Mouse (Mus musculus): ENCODE data around the gene Cel. TPM values are rescaled to one million over a fixed set of nuclear protein-coding genes. Genes with fewer than 3 reads are reported as not detected.

The Cel gene
- polyA plus RNA-seq, 1 experiment from 2014 or later: 0.07 TPM

DNA sequence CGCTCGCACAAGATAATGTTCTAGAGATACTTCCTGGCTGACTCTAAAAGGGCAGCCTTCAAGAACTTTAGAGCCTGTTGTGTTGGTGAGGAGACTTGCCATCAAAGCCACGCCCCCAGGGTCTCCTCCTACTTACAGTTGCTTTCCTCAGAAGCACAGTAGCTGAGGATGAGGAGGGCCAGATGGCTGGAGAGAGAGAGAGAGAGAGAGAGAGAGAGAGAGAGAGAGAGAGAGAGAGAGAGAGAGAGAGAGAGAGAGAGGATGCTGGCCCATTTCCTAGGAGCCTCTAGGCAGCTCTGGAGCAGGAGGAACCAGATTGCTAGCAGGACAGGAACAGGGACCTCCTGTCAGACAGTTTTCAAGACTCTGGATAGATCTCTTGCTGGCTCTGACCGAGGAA, 27.0 kb downstream of the Cel start:
- ATAC-seq (ENCODE audit: low FRiP score): no peak
- Histone ChIP-seq H3K36me3 (ENCODE audit: control insufficient read depth, insufficient read depth, low read length) (no peaks in the 10 kb centered on the region), H3K9me3 (ENCODE audit: control insufficient read depth, low read length) (no peaks in the 10 kb centered on the region), H3K27me3 (ENCODE audit: control insufficient read depth, insufficient read depth, low read length) (no peaks in the 10 kb centered on the region), H3K9ac (ENCODE audit: low read length) (no peak overlapping the region), H3K4me2 (no peak overlapping the region), H3K4me3 (ENCODE audit: low read depth, low read length) (no peak overlapping the region), H3K4me1 (ENCODE audit: control insufficient read depth, insufficient read depth, low read length) (peaks cover 66% of the 10 kb centered on the region), H3K27ac (ENCODE audit: low read depth, low read length) (no peak overlapping the region)
- 74% methylated on average over 4 of the region's 4 CpGs for WGBS
- DNase-seq (ENCODE audit: low spot score, missing footprints): no peak

DNA sequence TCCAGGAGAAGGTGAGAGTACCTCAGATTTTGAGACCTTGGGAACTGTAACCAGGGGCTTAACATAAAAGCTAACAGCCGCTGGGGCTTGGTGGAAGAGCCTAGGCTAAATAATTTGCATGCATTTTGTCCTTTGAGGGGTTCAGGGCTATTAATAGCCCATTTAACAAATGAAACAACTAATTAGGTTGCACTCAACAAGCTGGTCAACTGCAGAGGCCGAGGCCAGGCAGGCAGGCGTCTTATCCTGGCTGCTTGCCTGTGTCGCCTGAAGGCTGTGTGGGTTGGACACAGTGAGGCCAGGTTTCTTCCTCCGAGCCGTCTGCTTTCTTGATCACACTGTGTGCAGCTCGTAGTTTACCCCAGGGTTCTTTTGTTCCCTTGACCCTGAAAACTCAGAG, 27.6 kb downstream of the Cel start:
- H3K36me3 ChIP-seq (ENCODE audit: control insufficient read depth, insufficient read depth, low read length): no peaks in the 10 kb centered on the region
- no peak overlapping the region for H3K4me3 ChIP-seq (ENCODE audit: low read depth, low read length)
- ATAC-seq (ENCODE audit: low FRiP score) (no peak), DNase-seq (ENCODE audit: low spot score, missing footprints) (no peak)
- H3K27ac ChIP-seq (ENCODE audit: low read depth, low read length): no peak overlapping the region
- H3K4me1 ChIP-seq (ENCODE audit: control insufficient read depth, insufficient read depth, low read length): peaks cover 66% of the 10 kb centered on the region
- no peak overlapping the region for H3K4me2 ChIP-seq
- no peak overlapping the region for H3K9ac ChIP-seq (ENCODE audit: low read length)
- no peaks in the 10 kb centered on the region for H3K9me3 ChIP-seq (ENCODE audit: control insufficient read depth, low read length)
- WGBS: 59% methylated on average over 7 of the region's 7 CpGs
- H3K27me3 ChIP-seq (ENCODE audit: control insufficient read depth, insufficient read depth, low read length): no peaks in the 10 kb centered on the region

DNA sequence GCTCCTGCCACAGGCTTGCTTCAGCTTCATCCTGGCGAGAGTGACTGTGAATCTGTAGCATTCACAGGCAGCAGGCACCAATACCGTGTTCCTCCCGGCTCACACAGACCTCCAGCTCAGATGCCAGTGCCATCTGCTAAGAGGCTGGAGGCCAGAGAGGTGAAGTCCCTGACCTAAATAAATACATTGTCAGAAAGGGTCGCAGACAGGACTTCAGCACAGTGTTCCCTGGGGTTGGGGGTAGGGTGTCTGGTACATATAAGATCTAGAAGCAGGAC, 28.0 kb downstream of the Cel start:
- Histone ChIP-seq H3K27ac (ENCODE audit: low read depth, low read length) (peak overlapping the region; percentile 68), H3K9ac (ENCODE audit: low read length) (no peak overlapping the region)
- DNase-seq (ENCODE audit: low spot score, missing footprints): no peak

DNA sequence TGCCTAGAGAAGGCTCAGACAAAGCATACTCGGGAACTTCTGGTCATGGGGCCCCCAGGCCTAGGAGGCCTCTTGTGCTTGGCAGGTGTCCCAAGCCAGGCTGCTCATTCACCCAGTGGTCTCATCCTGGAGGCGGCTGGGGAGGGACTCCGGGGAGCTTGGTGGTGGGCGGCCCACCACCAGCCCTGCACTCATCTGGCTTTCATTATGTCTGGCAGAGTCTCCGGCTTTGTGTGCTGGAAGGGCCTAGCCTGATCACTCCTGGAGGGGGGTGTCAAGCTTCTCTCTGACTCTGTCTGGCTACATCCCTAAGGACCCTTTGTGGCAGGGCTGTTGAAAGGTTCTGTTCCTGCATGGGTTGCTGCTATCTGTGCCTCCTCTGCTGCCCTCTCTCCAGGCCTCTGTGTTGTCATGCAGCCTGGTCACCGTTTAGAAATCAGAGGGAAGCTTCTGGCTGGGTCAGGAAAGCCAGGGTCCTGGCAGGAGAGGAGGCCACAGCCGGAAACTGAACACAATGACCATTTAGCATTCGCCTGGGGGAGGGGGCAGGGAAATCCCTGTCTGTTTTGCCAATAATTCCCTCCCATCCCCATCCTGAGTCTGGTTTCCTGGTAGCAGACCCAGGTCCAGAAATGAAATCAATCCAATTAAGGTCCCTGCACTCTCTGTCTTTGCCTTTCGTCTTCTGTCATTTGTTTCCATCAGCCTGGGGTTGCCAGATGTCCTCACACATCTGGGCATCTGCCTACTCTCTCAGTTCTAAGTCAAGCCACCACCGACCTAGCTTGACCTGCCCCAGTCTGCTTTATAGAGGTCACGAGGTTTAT, 28.6 kb downstream of the Cel start:
- Histone ChIP-seq H3K9me3 (ENCODE audit: control insufficient read depth, low read length) (no peaks in the 10 kb centered on the region), H3K4me3 (ENCODE audit: low read depth, low read length) (no peak overlapping the region; the same call in 1 of the 2 replicates), H3K4me1 (ENCODE audit: control insufficient read depth, insufficient read depth, low read length) (peaks cover 67% of the 10 kb centered on the region), H3K9ac (ENCODE audit: low read length) (peak overlapping the region; percentile 61), H3K27ac (ENCODE audit: low read depth, low read length) (peak overlapping the region; percentile 68), H3K36me3 (ENCODE audit: control insufficient read depth, insufficient read depth, low read length) (no peaks in the 10 kb centered on the region), H3K4me2 (peak overlapping the region; percentile 80), H3K27me3 (ENCODE audit: control insufficient read depth, insufficient read depth, low read length) (no peaks in the 10 kb centered on the region)
- 31% methylated on average over 11 of the region's 11 CpGs for WGBS
- no peak for ATAC-seq (ENCODE audit: low FRiP score)
- no peak for DNase-seq (ENCODE audit: low spot score, missing footprints)

More for the DNA sequence above, 28.0 kb downstream of the Cel start:
- Histone ChIP-seq H3K36me3 (ENCODE audit: control insufficient read depth, insufficient read depth, low read length) (no peaks in the 10 kb centered on the region), H3K27me3 (ENCODE audit: control insufficient read depth, insufficient read depth, low read length) (no peaks in the 10 kb centered on the region), H3K4me2 (no peak overlapping the region), H3K4me3 (ENCODE audit: low read depth, low read length) (no peak overlapping the region), H3K4me1 (ENCODE audit: control insufficient read depth, insufficient read depth, low read length) (peaks cover 69% of the 10 kb centered on the region), H3K9me3 (ENCODE audit: control insufficient read depth, low read length) (no peaks in the 10 kb centered on the region)
- WGBS: 44% methylated on average over 4 of the region's 4 CpGs
- no peak for ATAC-seq (ENCODE audit: low FRiP score)

DNA sequence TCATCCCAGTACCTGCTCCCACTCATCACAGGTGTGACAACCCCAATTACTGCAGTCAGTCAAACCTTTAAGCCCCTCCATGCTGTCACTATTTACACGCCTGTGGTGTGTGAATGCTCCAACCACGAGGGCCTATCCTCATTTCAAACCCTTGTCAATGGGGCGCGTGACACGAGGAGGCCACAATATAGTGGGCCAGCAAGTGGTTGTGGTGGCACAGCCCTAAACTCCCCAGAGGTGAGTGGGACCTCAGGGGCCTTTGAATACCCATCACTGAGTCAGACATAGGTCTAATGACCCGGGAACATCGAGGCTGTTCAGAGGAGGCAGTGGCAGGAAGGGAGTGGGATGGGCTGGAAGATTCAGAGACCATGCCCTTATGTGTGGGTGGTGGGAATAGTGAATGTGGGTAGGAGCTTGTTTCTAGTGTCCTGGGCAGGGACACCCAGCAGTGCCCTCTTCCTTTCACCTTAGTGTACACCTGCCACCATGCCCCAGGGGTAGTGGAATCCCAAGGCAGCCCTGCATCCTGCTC, 29.2 kb downstream of the Cel start:
- WGBS: 63% methylated on average over 7 of the region's 7 CpGs
- Histone ChIP-seq H3K9me3 (ENCODE audit: control insufficient read depth, low read length) (no peaks in the 10 kb centered on the region), H3K4me2 (peak overlapping the region; percentile 80), H3K4me1 (ENCODE audit: control insufficient read depth, insufficient read depth, low read length) (peaks cover 63% of the 10 kb centered on the region), H3K9ac (ENCODE audit: low read length) (peak overlapping the region; percentile 61), H3K36me3 (ENCODE audit: control insufficient read depth, insufficient read depth, low read length) (no peaks in the 10 kb centered on the region), H3K27me3 (ENCODE audit: control insufficient read depth, insufficient read depth, low read length) (no peaks in the 10 kb centered on the region), H3K4me3 (ENCODE audit: low read depth, low read length) (peak overlapping the region; percentile 42), H3K27ac (ENCODE audit: low read depth, low read length) (peak overlapping the region; percentile 68)
- ATAC-seq (ENCODE audit: low FRiP score) (peak; percentile 7; the same call in 1 of the 2 replicates), DNase-seq (ENCODE audit: low spot score, missing footprints) (peak; percentile 88)

DNA sequence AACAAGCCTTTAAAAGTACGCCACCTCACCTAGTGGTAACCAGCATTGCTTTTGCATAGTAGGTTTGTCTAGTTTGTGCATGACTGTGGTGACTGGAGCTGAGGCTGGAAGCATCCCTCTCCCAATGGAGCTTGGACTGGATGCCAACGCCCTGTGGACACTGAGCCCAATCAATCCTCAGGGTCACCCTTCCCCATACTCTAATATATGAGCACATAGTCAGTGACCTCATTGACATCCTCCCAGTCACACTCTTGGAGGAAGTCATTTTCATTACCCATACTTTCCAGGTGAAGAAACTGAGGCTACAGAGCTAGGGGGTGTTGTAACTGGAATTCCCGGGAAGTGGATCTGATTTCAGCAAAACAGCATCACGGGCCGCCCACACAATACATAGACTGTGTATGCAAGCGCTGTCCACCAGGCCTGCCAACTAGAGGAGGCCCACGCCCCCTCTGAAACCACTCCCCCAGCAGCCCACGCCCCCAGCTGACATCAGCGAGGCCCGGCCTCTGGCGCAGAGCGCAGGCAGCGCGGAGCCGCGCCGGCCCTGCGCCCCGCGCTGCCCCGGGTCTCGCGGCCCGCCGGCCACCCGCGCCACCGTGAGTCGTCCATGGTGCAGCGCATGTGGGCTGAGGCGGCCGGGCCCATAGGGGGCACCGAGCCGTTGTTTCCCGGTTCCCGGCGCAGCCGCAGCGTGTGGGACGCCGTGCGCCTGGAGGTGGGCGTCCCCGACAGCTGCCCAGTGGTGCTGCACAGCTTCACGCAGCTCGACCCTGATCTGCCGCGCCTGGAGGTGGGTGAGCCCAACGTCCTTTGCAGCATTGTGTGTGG, 30.0 kb downstream of the Cel start:
- WGBS: 3% methylated on average over 48 of the region's 49 CpGs
- peaks cover 55% of the 10 kb centered on the region for H3K4me1 ChIP-seq (ENCODE audit: control insufficient read depth, insufficient read depth, low read length)

DNA sequence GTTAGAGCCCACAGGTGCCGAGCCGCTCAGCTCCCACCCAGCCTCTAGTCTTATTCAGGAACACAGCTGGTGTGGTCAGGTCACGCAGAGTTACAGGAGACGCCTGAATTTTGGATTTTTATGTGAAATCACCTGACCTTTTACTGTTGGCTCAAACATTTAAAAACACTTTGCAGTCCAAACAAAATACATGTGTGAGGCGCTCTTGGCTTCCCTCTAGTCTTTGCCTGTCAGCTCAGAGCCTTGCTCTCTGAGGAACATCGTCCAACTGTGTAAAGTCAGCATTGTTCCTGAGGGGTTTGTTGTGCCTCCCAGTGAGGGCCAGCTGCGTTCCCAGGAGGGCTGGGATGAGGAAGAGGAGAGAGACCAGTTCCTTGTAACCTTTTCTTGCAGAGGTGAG, 32.9 kb downstream of the Cel start:
- H3K9me3 ChIP-seq (ENCODE audit: control insufficient read depth, low read length): no peaks in the 10 kb centered on the region
- no peaks in the 10 kb centered on the region for H3K36me3 ChIP-seq (ENCODE audit: control insufficient read depth, insufficient read depth, low read length)
- 66% methylated on average over 7 of the region's 7 CpGs for WGBS
- no peak overlapping the region for H3K4me2 ChIP-seq
- no peak overlapping the region for H3K4me3 ChIP-seq (ENCODE audit: low read depth, low read length)
- H3K9ac ChIP-seq (ENCODE audit: low read length): no peak overlapping the region
- ATAC-seq (ENCODE audit: low FRiP score) (no peak), DNase-seq (ENCODE audit: low spot score, missing footprints) (no peak)
- H3K4me1 ChIP-seq (ENCODE audit: control insufficient read depth, insufficient read depth, low read length): peaks cover 56% of the 10 kb centered on the region
- H3K27ac ChIP-seq (ENCODE audit: low read depth, low read length): no peak overlapping the region
- no peaks in the 10 kb centered on the region for H3K27me3 ChIP-seq (ENCODE audit: control insufficient read depth, insufficient read depth, low read length)

More for the DNA sequence above, 30.0 kb downstream of the Cel start:
- no peaks in the 10 kb centered on the region for H3K9me3 ChIP-seq (ENCODE audit: control insufficient read depth, low read length)
- H3K36me3 ChIP-seq (ENCODE audit: control insufficient read depth, insufficient read depth, low read length): no peaks in the 10 kb centered on the region
- H3K27ac ChIP-seq (ENCODE audit: low read depth, low read length): no peak overlapping the region
- peak overlapping the region; percentile 80 for H3K4me2 ChIP-seq
- DNase-seq (ENCODE audit: low spot score, missing footprints) (peak; percentile 96), ATAC-seq (ENCODE audit: low FRiP score) (peak; percentile 91)
- peak overlapping the region; percentile 61 for H3K9ac ChIP-seq (ENCODE audit: low read length)
- peak overlapping the region; percentile 42 for H3K4me3 ChIP-seq (ENCODE audit: low read depth, low read length)
- H3K27me3 ChIP-seq (ENCODE audit: control insufficient read depth, insufficient read depth, low read length): no peaks in the 10 kb centered on the region

DNA sequence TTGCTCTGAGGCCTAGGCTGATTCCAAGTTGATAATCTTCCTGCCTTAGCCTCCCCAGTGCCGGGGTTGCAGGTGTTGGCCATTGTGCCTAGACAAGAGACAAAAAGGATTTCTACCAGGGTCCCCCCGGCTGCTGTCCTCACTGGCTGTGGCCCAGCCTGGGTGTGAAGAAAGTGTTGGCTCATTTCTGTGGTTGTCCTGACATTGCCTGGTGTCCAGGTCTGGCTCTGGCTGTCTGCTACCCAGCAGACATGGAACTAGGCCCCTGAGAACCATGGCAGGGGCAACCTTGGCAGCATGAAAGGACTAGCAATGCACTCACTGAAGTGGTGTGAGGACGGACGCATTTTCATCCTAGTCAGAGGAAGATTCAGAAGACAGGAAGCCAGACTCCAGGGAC, 33.3 kb downstream of the Cel start:
- Histone ChIP-seq H3K27ac (ENCODE audit: low read depth, low read length) (no peak overlapping the region), H3K4me3 (ENCODE audit: low read depth, low read length) (no peak overlapping the region), H3K4me2 (no peak overlapping the region), H3K36me3 (ENCODE audit: control insufficient read depth, insufficient read depth, low read length) (no peaks in the 10 kb centered on the region), H3K4me1 (ENCODE audit: control insufficient read depth, insufficient read depth, low read length) (peaks cover 57% of the 10 kb centered on the region), H3K27me3 (ENCODE audit: control insufficient read depth, insufficient read depth, low read length) (no peaks in the 10 kb centered on the region), H3K9ac (ENCODE audit: low read length) (no peak overlapping the region; the same call in 1 of the 2 replicates), H3K9me3 (ENCODE audit: control insufficient read depth, low read length) (no peaks in the 10 kb centered on the region)
- DNase-seq (ENCODE audit: low spot score, missing footprints) (no peak), ATAC-seq (ENCODE audit: low FRiP score) (no peak)
- WGBS: 82% methylated on average over 4 of the region's 4 CpGs

DNA sequence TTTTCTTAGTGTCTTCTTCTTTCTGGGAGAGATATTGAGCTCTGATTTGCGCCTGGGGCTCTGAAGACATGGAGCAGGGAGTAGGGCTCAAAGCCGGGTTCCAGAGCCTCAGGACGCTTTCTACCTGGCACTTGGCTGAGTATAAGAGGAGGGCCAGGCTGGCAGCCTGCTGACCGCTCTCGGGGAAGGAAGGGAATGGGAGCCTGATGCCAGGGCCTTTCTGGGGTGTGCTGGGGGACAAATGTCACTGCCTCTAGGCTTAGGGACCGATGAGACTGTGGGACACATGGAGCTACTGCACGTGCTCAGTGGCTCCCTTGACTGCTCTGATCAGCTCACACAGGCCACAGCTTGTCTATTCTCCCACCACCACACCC, 34.9 kb downstream of the Cel start:
- WGBS: 84% methylated on average over 7 of the region's 7 CpGs
- no peak for DNase-seq (ENCODE audit: low spot score, missing footprints)
- no peaks in the 10 kb centered on the region for H3K27me3 ChIP-seq (ENCODE audit: control insufficient read depth, insufficient read depth, low read length)
- H3K27ac ChIP-seq (ENCODE audit: low read depth, low read length): no peak overlapping the region
- no peaks in the 10 kb centered on the region for H3K9me3 ChIP-seq (ENCODE audit: control insufficient read depth, low read length)
- no peaks in the 10 kb centered on the region for H3K36me3 ChIP-seq (ENCODE audit: control insufficient read depth, insufficient read depth, low read length)
- peaks cover 51% of the 10 kb centered on the region for H3K4me1 ChIP-seq (ENCODE audit: control insufficient read depth, insufficient read depth, low read length)
- H3K4me3 ChIP-seq (ENCODE audit: low read depth, low read length): no peak overlapping the region
- no peak overlapping the region for H3K4me2 ChIP-seq
- ATAC-seq (ENCODE audit: low FRiP score): no peak
- no peak overlapping the region for H3K9ac ChIP-seq (ENCODE audit: low read length)
